Mouse (Mus musculus) neural tube, embryonic 14.5 days (tissue): ENCODE results near the gene Pcgf6. TPM values are rescaled to one million over a fixed set of nuclear protein-coding genes. Genes with fewer than 3 reads are reported as not detected.
"Not testable (repeated sequence)": the region's sequence is repeated elsewhere in the genome, so short reads cannot be mapped to it uniquely, and the experiment has no call there.

Source experiments
- ATAC-seq: fragments of 200-750 bp; cut with Nextera tagmentation; 2 replicates; pipeline ENCODE4 v1.8.0; 2017; ENCODE audit warnings: low read depth, mild to moderate bottlenecking, moderate TSS enrichment, moderate library complexity
- H3K27ac ChIP-seq: fragments of 300-500 bp; sonication (generic); 2 replicates; pipeline ENCODE4 v1.5.1; 2014; ENCODE audit warnings: low read depth, mild to moderate bottlenecking, control low read depth, low read length, moderate library complexity, mixed read lengths
- H3K27me3 ChIP-seq: fragments of 300-500 bp; sonication (generic); 2 replicates; pipeline ENCODE4 v1.6.1; 2014; ENCODE audit warnings: low read length; ENCODE audit not compliant: control insufficient read depth, insufficient read depth
- H3K36me3 ChIP-seq: fragments of 300-500 bp; sonication (generic); 2 replicates; pipeline ENCODE4 v1.6.1; 2014; ENCODE audit warnings: low read length, mixed read lengths; ENCODE audit not compliant: control insufficient read depth, insufficient read depth
- H3K4me1 ChIP-seq: fragments of 300-500 bp; sonication (generic); 2 replicates; pipeline ENCODE4 v1.6.1; 2014; ENCODE audit warnings: low read length; ENCODE audit not compliant: control insufficient read depth, insufficient read depth
- H3K4me2 ChIP-seq: fragments of 300-500 bp; sonication (generic); 2 replicates; pipeline ENCODE4 v1.6.1; 2014; ENCODE audit warnings: mild to moderate bottlenecking, low read depth, low read length, control low read depth
- H3K4me3 ChIP-seq: fragments of 300-500 bp; sonication (generic); 2 replicates; pipeline ENCODE4 v1.5.1; 2014; ENCODE audit warnings: low read depth, low read length, control low read depth, mixed read lengths
- H3K9ac ChIP-seq: fragments of 300-500 bp; sonication (generic); replicated peaks from 2 replicates; pipeline ENCODE4 v1.6.1; 2014; ENCODE audit warnings: low read depth, mild to moderate bottlenecking, control low read depth, low read length, mixed read lengths
- H3K9me3 ChIP-seq: fragments of 300-500 bp; sonication (generic); 2 replicates; pipeline ENCODE4 v1.6.1; 2016; ENCODE audit warnings: low read length; ENCODE audit not compliant: control insufficient read depth
- WGBS: fragments of 180-500 bp; shearing (Covaris S2); extraction: QIAGEN DNeasy Blood & Tissue Kit; methylation state at CpG from one replicate; pipeline ENCODE4 v1.1.7; 2014; 5-methylcytosine and 5-hydroxymethylcytosine counted together
- polyA plus RNA-seq: library from polyadenylated mRNA; unstranded; fragments of >200 nt; fragmentation: Nextera tagmentation; extraction: Ambion mirVana; gene quantifications from 2 replicates; pipeline ENCODE4 v1.2.1, GENCODE M21; 2014

Pcgf6 gene
- polyA plus RNA-seq, 1 experiment from 2014 or later = 46.9 TPM

DNA sequence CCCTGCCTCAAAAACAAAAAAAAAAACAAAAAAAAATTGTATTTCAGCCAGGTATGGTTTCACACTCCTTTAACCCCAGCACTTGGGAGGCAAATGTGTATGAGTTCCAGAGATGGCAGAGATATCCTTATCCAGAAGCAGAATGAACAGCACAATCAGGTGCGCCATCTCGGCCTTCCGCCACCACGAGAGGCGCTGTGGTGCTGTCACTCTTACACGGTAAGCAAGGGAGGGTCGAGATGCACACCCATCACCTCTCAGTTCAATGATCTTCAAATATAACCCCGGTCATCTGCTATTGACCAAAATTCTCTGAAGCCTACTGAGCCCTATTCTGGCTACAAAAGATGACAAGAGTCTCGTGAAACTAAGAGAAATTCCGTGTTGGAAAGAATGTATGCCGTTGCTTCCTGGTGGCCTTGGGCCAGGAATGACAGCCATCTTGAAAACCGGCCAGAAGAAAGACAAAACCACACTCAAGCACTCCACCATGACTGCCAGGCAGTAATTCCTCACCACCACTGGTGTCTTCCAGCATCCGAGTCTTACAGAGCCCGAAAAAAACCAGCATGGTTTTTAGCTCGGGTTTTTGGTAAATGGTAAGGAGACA, 38.1 kb downstream of the Pcgf6 start:
- no peak overlapping the region for H3K4me2 ChIP-seq

DNA sequence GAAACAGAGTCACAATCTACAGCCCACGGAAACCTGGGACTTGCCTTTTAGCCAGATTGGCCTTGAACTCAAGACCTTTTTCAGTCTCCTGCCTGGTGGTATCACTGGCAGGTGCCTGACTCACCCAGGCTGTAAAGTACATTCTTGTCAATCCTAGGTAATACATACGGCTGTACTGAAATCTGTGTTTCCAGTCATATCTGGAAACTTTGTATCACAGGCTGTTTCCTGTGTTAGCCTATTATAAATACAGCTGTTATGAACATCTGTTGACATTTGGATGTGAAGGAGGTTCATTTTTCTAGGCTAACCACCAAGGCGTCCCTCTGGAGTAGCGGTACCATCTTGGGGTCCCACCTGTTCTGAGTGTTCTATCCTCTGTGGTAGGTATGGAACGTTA, 40.8 kb downstream of the Pcgf6 start:
- no peak overlapping the region for H3K4me2 ChIP-seq
- no peak for ATAC-seq
- no peaks in the 10 kb centered on the region for H3K9me3 ChIP-seq
- no peak overlapping the region for H3K27ac ChIP-seq
- no peak overlapping the region for H3K4me3 ChIP-seq
- H3K27me3 ChIP-seq = peaks cover 3% of the 10 kb centered on the region; the same call in 1 of the 2 replicates
- H3K9ac ChIP-seq = no peak overlapping the region
- H3K36me3 ChIP-seq = no peaks in the 10 kb centered on the region
- no peaks in the 10 kb centered on the region for H3K4me1 ChIP-seq
- 91% methylated on average over 5 of the region's 5 CpGs for WGBS

More for the DNA sequence above, 38.1 kb downstream of the Pcgf6 start:
- Histone ChIP-seq H3K27ac (no peak overlapping the region), H3K27me3 (peaks cover 7% of the 10 kb centered on the region; the same call in 1 of the 2 replicates), H3K9me3 (no peaks in the 10 kb centered on the region), H3K36me3 (no peaks in the 10 kb centered on the region), H3K4me3 (no peak overlapping the region), H3K4me1 (no peaks in the 10 kb centered on the region), H3K9ac (no peak overlapping the region)
- WGBS = 88% methylated on average over 15 of the region's 15 CpGs
- no peak for ATAC-seq

DNA sequence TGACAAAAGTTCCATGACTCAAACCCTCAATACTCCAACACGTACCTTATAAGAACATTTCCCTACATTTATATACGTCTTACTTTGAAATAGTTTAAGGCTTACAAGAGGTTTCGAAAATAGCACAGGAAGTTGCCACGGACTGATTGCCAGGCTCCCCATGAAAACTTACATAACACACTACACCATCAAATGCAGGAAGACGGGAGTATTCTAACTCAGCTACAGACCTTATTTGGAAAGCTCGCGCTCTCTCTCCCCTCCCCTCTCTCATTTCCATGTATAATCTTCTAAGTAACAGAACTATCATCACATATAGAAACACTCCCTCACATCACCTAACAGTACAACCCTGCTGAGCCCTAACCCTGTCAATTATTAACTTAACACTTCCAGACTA, 41.3 kb downstream of the Pcgf6 start:
- H3K27ac ChIP-seq = no peak overlapping the region
- no peak overlapping the region for H3K9ac ChIP-seq
- WGBS = 91% methylated on average over 7 of the region's 7 CpGs
- peaks cover 2% of the 10 kb centered on the region; the same call in 1 of the 2 replicates for H3K27me3 ChIP-seq
- H3K4me3 ChIP-seq = no peak overlapping the region
- no peaks in the 10 kb centered on the region for H3K4me1 ChIP-seq
- ATAC-seq = no peak
- H3K4me2 ChIP-seq = no peak overlapping the region
- no peaks in the 10 kb centered on the region for H3K36me3 ChIP-seq
- no peaks in the 10 kb centered on the region for H3K9me3 ChIP-seq

DNA sequence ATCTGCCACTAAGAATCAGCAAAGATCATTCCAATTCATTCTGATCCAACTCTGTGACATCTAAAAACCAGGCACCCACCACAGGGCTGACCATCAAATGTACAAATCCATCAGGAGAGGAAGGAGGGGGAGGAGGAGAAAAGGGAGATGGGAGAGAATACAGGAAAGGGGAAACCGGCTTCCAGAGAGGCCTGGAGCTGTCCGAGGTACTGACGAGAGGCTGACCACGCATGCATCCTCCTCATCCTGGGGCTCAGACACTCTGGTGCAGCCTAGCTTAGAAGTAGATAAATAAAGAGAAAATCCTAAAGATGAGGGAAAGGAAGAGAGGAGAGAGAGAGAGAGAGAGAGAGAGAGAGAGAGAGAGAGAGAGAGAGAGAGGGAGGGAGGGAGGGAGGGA, 44.4 kb downstream of the Pcgf6 start:
- no peak for ATAC-seq

DNA sequence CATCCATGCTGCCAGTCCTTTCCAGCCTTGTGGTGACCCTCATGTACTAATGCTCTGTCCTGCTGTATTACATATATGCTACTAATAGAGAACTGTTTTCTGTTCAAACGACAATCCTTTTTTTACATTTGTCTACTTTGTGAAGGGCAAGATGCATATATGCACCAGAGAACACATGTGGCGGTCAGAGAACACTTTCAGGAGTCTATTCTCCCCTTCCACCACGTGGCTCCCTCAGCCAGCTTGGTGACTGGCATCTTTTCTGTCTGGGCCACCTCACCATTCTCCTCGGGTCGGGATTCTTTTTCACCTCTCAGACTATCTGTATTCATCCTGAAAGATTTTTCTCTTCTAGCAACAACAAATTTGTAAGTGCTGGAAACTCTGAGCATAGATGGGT, 44.8 kb downstream of the Pcgf6 start:
- Histone ChIP-seq H3K4me1 (no peaks in the 10 kb centered on the region), H3K4me3 (no peak overlapping the region), H3K9ac (no peak overlapping the region), H3K27me3 (no peaks in the 10 kb centered on the region), H3K27ac (no peak overlapping the region), H3K9me3 (no peaks in the 10 kb centered on the region), H3K36me3 (no peaks in the 10 kb centered on the region), H3K4me2 (no peak overlapping the region)
- WGBS = 61% methylated on average over 5 of the region's 5 CpGs
- no peak for ATAC-seq

More for the DNA sequence above, 44.4 kb downstream of the Pcgf6 start:
- Histone ChIP-seq H3K27ac (no peak overlapping the region), H3K36me3 (no peaks in the 10 kb centered on the region), H3K4me2 (no peak overlapping the region), H3K9ac (no peak overlapping the region), H3K4me3 (no peak overlapping the region), H3K4me1 (no peaks in the 10 kb centered on the region), H3K9me3 (no peaks in the 10 kb centered on the region), H3K27me3 (no peaks in the 10 kb centered on the region)
- WGBS = 6% methylated on average over 4 of the region's 4 CpGs

DNA sequence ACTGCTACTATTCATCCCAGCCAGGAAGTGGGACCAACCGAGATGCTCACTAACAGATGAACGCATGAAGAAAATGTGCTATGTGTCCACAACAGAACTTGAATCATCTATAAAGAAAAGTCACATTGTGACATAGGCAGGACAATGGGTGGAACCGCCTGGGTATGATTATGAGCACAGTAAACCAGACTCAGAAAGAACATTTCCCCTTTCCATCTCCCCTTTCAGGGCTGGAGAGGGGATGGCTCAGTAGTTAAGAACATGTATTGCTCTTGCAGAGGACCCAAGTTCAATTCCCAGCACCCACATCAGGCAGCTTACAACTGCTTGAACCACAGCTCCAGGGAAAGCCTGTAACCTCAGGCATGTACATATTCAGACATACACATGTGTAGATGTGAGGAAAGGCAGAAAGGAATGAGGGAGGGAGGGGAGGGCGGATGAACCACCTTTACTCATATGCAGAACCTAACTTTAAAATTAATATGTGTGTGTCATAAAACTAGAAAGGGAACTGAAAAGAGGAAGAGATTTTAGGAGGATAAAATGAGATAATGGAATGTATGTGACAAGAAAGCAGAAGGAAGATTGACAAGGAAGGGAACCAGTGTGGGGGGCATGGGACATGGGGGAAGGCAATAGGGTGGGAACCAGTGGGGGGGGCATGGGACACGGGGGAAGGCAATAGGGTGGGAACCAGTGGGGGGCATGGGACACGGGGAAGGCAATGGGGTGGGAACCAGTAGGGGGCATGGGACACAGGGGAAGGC, 46.8 kb downstream of the Pcgf6 start:
- no peaks in the 10 kb centered on the region for H3K27me3 ChIP-seq
- H3K9ac ChIP-seq = no peak overlapping the region
- no peak overlapping the region for H3K4me2 ChIP-seq
- no peaks in the 10 kb centered on the region for H3K9me3 ChIP-seq
- no peak overlapping the region for H3K4me3 ChIP-seq
- ATAC-seq = no peak
- H3K4me1 ChIP-seq = no peaks in the 10 kb centered on the region
- no peak overlapping the region for H3K27ac ChIP-seq
- no peaks in the 10 kb centered on the region for H3K36me3 ChIP-seq
- WGBS = 79% methylated on average over 6 of the region's 6 CpGs

DNA sequence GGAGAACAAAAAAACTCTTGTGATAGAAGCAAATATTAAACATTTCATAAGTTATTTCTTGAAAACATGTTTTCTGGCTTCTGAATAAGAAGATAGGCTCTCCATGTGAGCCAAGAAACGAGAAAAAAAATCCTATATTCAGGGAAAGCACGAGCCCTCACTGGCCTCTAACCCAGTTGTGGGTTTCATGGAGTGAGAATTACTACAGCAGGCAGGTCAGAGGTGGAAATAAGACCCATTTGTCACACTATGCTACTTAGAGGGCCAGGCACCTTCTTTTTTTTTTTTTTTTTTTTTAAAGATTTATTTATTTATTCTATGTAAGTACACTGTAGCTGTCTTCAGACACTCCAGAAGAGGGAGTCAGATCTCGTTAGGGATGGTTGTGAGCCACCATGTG, 50.3 kb downstream of the Pcgf6 start:
- H3K4me1 ChIP-seq, H3K27me3 ChIP-seq, H3K9ac ChIP-seq, H3K27ac ChIP-seq, ATAC-seq, H3K36me3 ChIP-seq, H3K4me2 ChIP-seq, H3K9me3 ChIP-seq, H3K4me3 ChIP-seq: not testable (repeated sequence)
- 86% methylated on average over 2 of the region's 3 CpGs for WGBS

DNA sequence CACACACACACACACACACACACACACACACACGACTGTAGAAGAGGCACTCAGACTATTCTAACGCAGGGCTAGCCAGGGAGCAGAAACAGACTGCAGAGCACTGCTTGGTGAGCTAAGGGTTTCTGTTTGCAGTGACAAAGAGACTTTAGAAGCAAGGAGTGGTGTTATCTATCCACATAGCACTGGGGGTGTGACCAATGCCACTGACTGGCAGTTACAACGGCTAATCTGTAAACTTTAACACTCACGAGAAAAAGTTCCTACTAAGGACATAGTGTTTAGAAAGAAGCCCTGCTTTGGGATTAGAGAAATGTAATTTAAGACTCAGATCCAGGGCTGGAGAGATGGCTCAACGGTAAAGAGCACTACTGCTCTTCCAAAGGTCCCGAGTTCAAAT, 51.0 kb downstream of the Pcgf6 start:
- Histone ChIP-seq H3K4me1 (no peaks in the 10 kb centered on the region), H3K27me3 (no peaks in the 10 kb centered on the region), H3K4me3 (no peak overlapping the region), H3K36me3 (no peaks in the 10 kb centered on the region), H3K27ac (no peak overlapping the region), H3K4me2 (no peak overlapping the region), H3K9ac (no peak overlapping the region), H3K9me3 (no peaks in the 10 kb centered on the region)
- WGBS = 91% methylated on average over 6 of the region's 6 CpGs
- ATAC-seq = no peak

DNA sequence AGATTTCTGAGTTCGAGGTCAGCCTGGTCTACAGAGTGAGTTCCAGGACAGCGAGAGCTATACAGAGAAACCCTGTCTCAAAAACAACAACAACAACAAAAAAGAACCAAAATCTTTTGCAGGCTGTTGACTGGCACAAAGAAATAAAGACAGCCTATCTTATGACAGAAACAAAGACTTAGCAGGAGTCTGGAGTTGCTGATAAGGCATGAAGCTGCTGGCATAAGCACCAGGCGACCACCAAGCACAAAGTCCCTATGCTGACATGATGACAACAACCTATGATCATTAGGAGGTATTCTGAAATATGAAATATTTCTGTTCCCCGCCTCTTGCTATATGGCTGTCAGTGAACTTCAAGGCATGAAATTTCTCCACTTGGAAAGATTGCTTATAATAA, 51.8 kb downstream of the Pcgf6 start:
- no peaks in the 10 kb centered on the region for H3K27me3 ChIP-seq
- H3K9ac ChIP-seq = no peak overlapping the region
- no peak overlapping the region for H3K4me3 ChIP-seq
- no peak for ATAC-seq
- no peaks in the 10 kb centered on the region for H3K9me3 ChIP-seq
- H3K4me1 ChIP-seq = no peaks in the 10 kb centered on the region
- no peaks in the 10 kb centered on the region for H3K36me3 ChIP-seq
- WGBS = 89% methylated on average over 4 of the region's 4 CpGs
- H3K4me2 ChIP-seq = no peak overlapping the region
- H3K27ac ChIP-seq = no peak overlapping the region
